Mouse (Mus musculus): ENCODE measurements around the gene Car8. TPM values are rescaled to one million over a fixed set of nuclear protein-coding genes. Genes with fewer than 3 reads are reported as not detected.

Gene Car8
- polyA plus RNA-seq, 1 experiment from 2014 or later, result 5.8 TPM

GRCm38 (mm10) chr4:8207924-8208323 lies 30.9 kb downstream of the Car8 start:
- Histone ChIP-seq H3K9me3 (ENCODE audit: control insufficient read depth, low read length) (no peaks in the 10 kb centered on the region), H3K27ac (no peak overlapping the region), H3K36me3 (replicated peaks; ENCODE audit: control insufficient read depth, insufficient read depth) (no peaks in the 10 kb centered on the region), H3K4me3 (replicated peaks; ENCODE audit: low read length) (no peak overlapping the region), H3K27me3 (ENCODE audit: control insufficient read depth, insufficient read depth, low read length) (no peaks in the 10 kb centered on the region), H3K4me2 (replicated peaks) (no peak overlapping the region), H3K4me1 (replicated peaks; ENCODE audit: control insufficient read depth, insufficient read depth, low read length) (no peaks in the 10 kb centered on the region), H3K9ac (no peak overlapping the region)
- WGBS, result 84% methylated on average over 1 of the region's 1 CpGs
- ATAC-seq (ENCODE audit: low FRiP score), result no peak
- DNase-seq (ENCODE audit: low spot score), result no peak

- Histone ChIP-seq H3K4me3 (replicated peaks; ENCODE audit: low read length) (no peak overlapping the region), H3K27me3 (ENCODE audit: control insufficient read depth, insufficient read depth, low read length) (no peaks in the 10 kb centered on the region), H3K9ac (no peak overlapping the region), H3K9me3 (ENCODE audit: control insufficient read depth, low read length) (no peaks in the 10 kb centered on the region), H3K4me2 (replicated peaks) (no peak overlapping the region), H3K36me3 (replicated peaks; ENCODE audit: control insufficient read depth, insufficient read depth) (no peaks in the 10 kb centered on the region), H3K4me1 (replicated peaks; ENCODE audit: control insufficient read depth, insufficient read depth, low read length) (no peaks in the 10 kb centered on the region), H3K27ac (no peak overlapping the region)
- DNase-seq (ENCODE audit: low spot score) (no peak), ATAC-seq (ENCODE audit: low FRiP score) (no peak)
- WGBS, result 85% methylated on average over 6 of the region's 6 CpGs
Observed at GRCm38 (mm10) chr4:8206918-8207573, 31.8 kb downstream of the Car8 start.

- WGBS, result 79% methylated on average over 4 of the region's 4 CpGs
- ATAC-seq (ENCODE audit: low FRiP score), result no peak
Observed at GRCm38 (mm10) chr4:8205089-8205649, 33.7 kb downstream of the Car8 start.

GRCm38 (mm10) chr4:8203367-8203766 lies 35.5 kb downstream of the Car8 start:
- Histone ChIP-seq H3K4me3 (replicated peaks; ENCODE audit: low read length) (no peak overlapping the region), H3K4me1 (replicated peaks; ENCODE audit: control insufficient read depth, insufficient read depth, low read length) (no peaks in the 10 kb centered on the region), H3K9ac (no peak overlapping the region), H3K9me3 (ENCODE audit: control insufficient read depth, low read length) (no peaks in the 10 kb centered on the region), H3K4me2 (replicated peaks) (no peak overlapping the region), H3K36me3 (replicated peaks; ENCODE audit: control insufficient read depth, insufficient read depth) (no peaks in the 10 kb centered on the region), H3K27ac (no peak overlapping the region), H3K27me3 (ENCODE audit: control insufficient read depth, insufficient read depth, low read length) (no peaks in the 10 kb centered on the region)
- WGBS, result 69% methylated on average over 1 of the region's 1 CpGs
- ATAC-seq (ENCODE audit: low FRiP score) (no peak), DNase-seq (ENCODE audit: low spot score) (no peak)

More at GRCm38 (mm10) chr4:8205089-8205649, 33.7 kb downstream of the Car8 start:
- DNase-seq (ENCODE audit: low spot score), result no peak
- H3K4me2 ChIP-seq (replicated peaks), result no peak overlapping the region
- H3K4me1 ChIP-seq (replicated peaks; ENCODE audit: control insufficient read depth, insufficient read depth, low read length), result no peaks in the 10 kb centered on the region
- H3K27me3 ChIP-seq (ENCODE audit: control insufficient read depth, insufficient read depth, low read length), result no peaks in the 10 kb centered on the region
- no peak overlapping the region for H3K27ac ChIP-seq
- H3K9me3 ChIP-seq (ENCODE audit: control insufficient read depth, low read length), result no peaks in the 10 kb centered on the region
- H3K9ac ChIP-seq, result no peak overlapping the region
- H3K4me3 ChIP-seq (replicated peaks; ENCODE audit: low read length), result no peak overlapping the region
- H3K36me3 ChIP-seq (replicated peaks; ENCODE audit: control insufficient read depth, insufficient read depth), result no peaks in the 10 kb centered on the region

GRCm38 (mm10) chr4:8201631-8202030 lies 37.2 kb downstream of the Car8 start:
- H3K27ac ChIP-seq, result no peak overlapping the region
- H3K9ac ChIP-seq, result no peak overlapping the region
- H3K36me3 ChIP-seq (replicated peaks; ENCODE audit: control insufficient read depth, insufficient read depth), result no peaks in the 10 kb centered on the region
- no peak for ATAC-seq (ENCODE audit: low FRiP score)
- H3K9me3 ChIP-seq (ENCODE audit: control insufficient read depth, low read length), result no peaks in the 10 kb centered on the region
- DNase-seq (ENCODE audit: low spot score), result no peak
- 83% methylated on average over 2 of the region's 2 CpGs for WGBS
- H3K4me3 ChIP-seq (replicated peaks; ENCODE audit: low read length), result no peak overlapping the region
- H3K4me2 ChIP-seq (replicated peaks), result no peak overlapping the region
- H3K27me3 ChIP-seq (ENCODE audit: control insufficient read depth, insufficient read depth, low read length), result no peaks in the 10 kb centered on the region
- H3K4me1 ChIP-seq (replicated peaks; ENCODE audit: control insufficient read depth, insufficient read depth, low read length), result no peaks in the 10 kb centered on the region

- DNase-seq (ENCODE audit: low spot score) (no peak), ATAC-seq (ENCODE audit: low FRiP score) (no peak)
- no peaks in the 10 kb centered on the region for H3K36me3 ChIP-seq (replicated peaks; ENCODE audit: control insufficient read depth, insufficient read depth)
- H3K4me1 ChIP-seq (replicated peaks; ENCODE audit: control insufficient read depth, insufficient read depth, low read length), result no peaks in the 10 kb centered on the region
- H3K9me3 ChIP-seq (ENCODE audit: control insufficient read depth, low read length), result no peaks in the 10 kb centered on the region
- H3K27me3 ChIP-seq (ENCODE audit: control insufficient read depth, insufficient read depth, low read length), result no peaks in the 10 kb centered on the region
- 87% methylated on average over 5 of the region's 5 CpGs for WGBS
- no peak overlapping the region for H3K9ac ChIP-seq
- no peak overlapping the region for H3K4me2 ChIP-seq (replicated peaks)
- no peak overlapping the region for H3K4me3 ChIP-seq (replicated peaks; ENCODE audit: low read length)
- no peak overlapping the region for H3K27ac ChIP-seq
Observed at GRCm38 (mm10) chr4:8200081-8200480, 38.8 kb downstream of the Car8 start.

- no peak overlapping the region for H3K4me3 ChIP-seq (replicated peaks; ENCODE audit: low read length)
- no peaks in the 10 kb centered on the region for H3K27me3 ChIP-seq (ENCODE audit: control insufficient read depth, insufficient read depth, low read length)
- H3K9ac ChIP-seq, result no peak overlapping the region
- H3K4me2 ChIP-seq (replicated peaks), result no peak overlapping the region
- H3K27ac ChIP-seq, result no peak overlapping the region
- H3K36me3 ChIP-seq (replicated peaks; ENCODE audit: control insufficient read depth, insufficient read depth), result no peaks in the 10 kb centered on the region
- no peaks in the 10 kb centered on the region for H3K4me1 ChIP-seq (replicated peaks; ENCODE audit: control insufficient read depth, insufficient read depth, low read length)
- WGBS, result 61% methylated on average over 5 of the region's 5 CpGs
- no peak for ATAC-seq (ENCODE audit: low FRiP score)
- H3K9me3 ChIP-seq (ENCODE audit: control insufficient read depth, low read length), result no peaks in the 10 kb centered on the region
- no peak for DNase-seq (ENCODE audit: low spot score)
Observed at GRCm38 (mm10) chr4:8198033-8198432, 40.8 kb downstream of the Car8 start.

- H3K4me2 ChIP-seq (replicated peaks), result no peak overlapping the region
- no peaks in the 10 kb centered on the region for H3K27me3 ChIP-seq (ENCODE audit: control insufficient read depth, insufficient read depth, low read length)
- no peak overlapping the region for H3K4me3 ChIP-seq (replicated peaks; ENCODE audit: low read length)
- ATAC-seq (ENCODE audit: low FRiP score) (no peak), DNase-seq (ENCODE audit: low spot score) (no peak)
- no peaks in the 10 kb centered on the region for H3K4me1 ChIP-seq (replicated peaks; ENCODE audit: control insufficient read depth, insufficient read depth, low read length)
- 79% methylated on average over 4 of the region's 4 CpGs for WGBS
- no peak overlapping the region for H3K27ac ChIP-seq
- 0 out of 2 replicates have a peak, but pooled peaks cover 7% of the 10 kb centered on the region for H3K9me3 ChIP-seq (ENCODE audit: control insufficient read depth, low read length)
- H3K36me3 ChIP-seq (replicated peaks; ENCODE audit: control insufficient read depth, insufficient read depth), result no peaks in the 10 kb centered on the region
- H3K9ac ChIP-seq, result no peak overlapping the region
Observed at GRCm38 (mm10) chr4:8190441-8190840, 48.4 kb downstream of the Car8 start.

GRCm38 (mm10) chr4:8186921-8187687 lies 51.7 kb downstream of the Car8 start:
- 77% methylated on average over 8 of the region's 8 CpGs for WGBS
- Histone ChIP-seq H3K4me1 (replicated peaks; ENCODE audit: control insufficient read depth, insufficient read depth, low read length) (no peaks in the 10 kb centered on the region), H3K4me3 (replicated peaks; ENCODE audit: low read length) (no peak overlapping the region), H3K36me3 (replicated peaks; ENCODE audit: control insufficient read depth, insufficient read depth) (no peaks in the 10 kb centered on the region), H3K27ac (no peak overlapping the region), H3K27me3 (ENCODE audit: control insufficient read depth, insufficient read depth, low read length) (no peaks in the 10 kb centered on the region), H3K9me3 (ENCODE audit: control insufficient read depth, low read length) (0 out of 2 replicates have a peak, but pooled peaks cover 7% of the 10 kb centered on the region), H3K9ac (no peak overlapping the region), H3K4me2 (replicated peaks) (no peak overlapping the region)
- DNase-seq (ENCODE audit: low spot score) (no peak), ATAC-seq (ENCODE audit: low FRiP score) (no peak)
